Mouse (Mus musculus): ENCODE measurements around the gene Fibcd1. TPM values are rescaled to one million over a fixed set of nuclear protein-coding genes. Genes with fewer than 3 reads are reported as not detected.
A peak's percentile ranks its signal among the peaks of the same experiment; 100 is the strongest.

Fibcd1 gene
- polyA plus RNA-seq, 2 experiments, result 0.01 TPM; not detected in 1

- no peak overlapping the region for H3K27ac ChIP-seq
- peak; percentile 30 to 45 (median 36) for DNase-seq (ENCODE audit: low read depth in 3 of 3, low spot score in 3 of 3)
- H3K4me2 ChIP-seq (ENCODE audit: low read depth), result no peak overlapping the region
- H3K4me3 ChIP-seq (ENCODE audit: insufficient read depth in 1 of 2, low read depth in 2 of 2, low read length in 2 of 2), result no peak overlapping the region
- H3K9me3 ChIP-seq (ENCODE audit: control insufficient read depth, low read length), result no peaks in the 10 kb centered on the region
- peaks cover 7% of the 10 kb centered on the region for H3K36me3 ChIP-seq (replicated peaks; ENCODE audit: control insufficient read depth, insufficient read depth, low read depth)
- no peaks in the 10 kb centered on the region for H3K4me1 ChIP-seq (replicated peaks; ENCODE audit: control insufficient read depth in 2 of 2, insufficient read depth in 2 of 2, low read length in 1 of 2)
- 23% methylated on average over 7 of the region's 7 CpGs for WGBS (ENCODE audit: insufficient replicate concordance)
- H3K9ac ChIP-seq (replicated peaks), result no peak overlapping the region
- no peak for TF ChIP-seq EP300 (IDR thresholded peaks at IDR 0.05; ENCODE audit: low read depth)
- peak; percentile 97 for TF ChIP-seq CTCF (IDR thresholded peaks at IDR 0.05; ENCODE audit: low read depth)
- H3K27me3 ChIP-seq (ENCODE audit: control insufficient read depth, insufficient read depth, low read length), result no peaks in the 10 kb centered on the region
- ATAC-seq (ENCODE audit: insufficient read depth), result no peak
Observed at GRCm38 (mm10) chr2:31787029-31787428, 58.8 kb downstream of the Fibcd1 start.

- H3K9ac ChIP-seq (replicated peaks), result no peak overlapping the region
- DNase-seq (ENCODE audit: low read depth in 3 of 3, low spot score in 3 of 3), result peak; percentile 45 to 56 (median 52)
- 30% methylated on average over 9 of the region's 9 CpGs for WGBS (ENCODE audit: insufficient replicate concordance)
- H3K4me2 ChIP-seq (ENCODE audit: low read depth), result no peak overlapping the region
- peaks cover 9% of the 10 kb centered on the region for H3K36me3 ChIP-seq (replicated peaks; ENCODE audit: control insufficient read depth, insufficient read depth, low read depth)
- H3K27ac ChIP-seq, result no peak overlapping the region
- H3K4me1 ChIP-seq (replicated peaks; ENCODE audit: control insufficient read depth in 2 of 2, insufficient read depth in 2 of 2, low read length in 1 of 2), result no peaks in the 10 kb centered on the region
- H3K4me3 ChIP-seq (ENCODE audit: insufficient read depth in 1 of 2, low read depth in 2 of 2, low read length in 2 of 2), result no peak overlapping the region
- H3K27me3 ChIP-seq (ENCODE audit: control insufficient read depth, insufficient read depth, low read length), result no peaks in the 10 kb centered on the region
- peak; percentile 90 for TF ChIP-seq CTCF (IDR thresholded peaks at IDR 0.05; ENCODE audit: low read depth)
- no peak for TF ChIP-seq EP300 (IDR thresholded peaks at IDR 0.05; ENCODE audit: low read depth)
- no peaks in the 10 kb centered on the region for H3K9me3 ChIP-seq (ENCODE audit: control insufficient read depth, low read length)
- peak; percentile 36; the same call in 1 of the 2 replicates for ATAC-seq (ENCODE audit: insufficient read depth)
Observed at GRCm38 (mm10) chr2:31785074-31785473, 60.7 kb downstream of the Fibcd1 start.

GRCm38 (mm10) chr2:31782958-31783602 lies 62.7 kb downstream of the Fibcd1 start:
- Histone ChIP-seq H3K4me1 (replicated peaks; ENCODE audit: control insufficient read depth in 2 of 2, insufficient read depth in 2 of 2, low read length in 1 of 2) (no peaks in the 10 kb centered on the region), H3K4me3 (ENCODE audit: insufficient read depth in 1 of 2, low read depth in 2 of 2, low read length in 2 of 2) (no peak overlapping the region), H3K36me3 (replicated peaks; ENCODE audit: control insufficient read depth, insufficient read depth, low read depth) (peaks cover 19% of the 10 kb centered on the region), H3K9ac (replicated peaks) (no peak overlapping the region), H3K4me2 (ENCODE audit: low read depth) (no peak overlapping the region), H3K27ac (no peak overlapping the region), H3K27me3 (ENCODE audit: control insufficient read depth, insufficient read depth, low read length) (no peaks in the 10 kb centered on the region), H3K9me3 (ENCODE audit: control insufficient read depth, low read length) (no peaks in the 10 kb centered on the region)
- ATAC-seq (ENCODE audit: insufficient read depth), result no peak
- no peak for TF ChIP-seq EP300 (IDR thresholded peaks at IDR 0.05; ENCODE audit: low read depth)
- TF ChIP-seq CTCF (IDR thresholded peaks at IDR 0.05; ENCODE audit: low read depth), result no peak
- no peak for DNase-seq (ENCODE audit: low read depth in 3 of 3, low spot score in 3 of 3)
- 73% methylated on average over 8 of the region's 8 CpGs for WGBS (ENCODE audit: insufficient replicate concordance)

GRCm38 (mm10) chr2:31779258-31779657 lies 66.5 kb downstream of the Fibcd1 start:
- no peak overlapping the region for H3K27ac ChIP-seq
- H3K9ac ChIP-seq (replicated peaks), result no peak overlapping the region
- H3K4me2 ChIP-seq (ENCODE audit: low read depth), result no peak overlapping the region
- ATAC-seq (ENCODE audit: insufficient read depth) (no peak), DNase-seq (ENCODE audit: low read depth in 3 of 3, low spot score in 3 of 3) (no peak)
- H3K27me3 ChIP-seq (ENCODE audit: control insufficient read depth, insufficient read depth, low read length), result no peaks in the 10 kb centered on the region
- TF ChIP-seq CTCF (IDR thresholded peaks at IDR 0.05; ENCODE audit: low read depth), result no peak
- TF ChIP-seq EP300 (IDR thresholded peaks at IDR 0.05; ENCODE audit: low read depth), result no peak
- H3K9me3 ChIP-seq (ENCODE audit: control insufficient read depth, low read length), result no peaks in the 10 kb centered on the region
- no peaks in the 10 kb centered on the region for H3K4me1 ChIP-seq (replicated peaks; ENCODE audit: control insufficient read depth in 2 of 2, insufficient read depth in 2 of 2, low read length in 1 of 2)
- H3K4me3 ChIP-seq (ENCODE audit: insufficient read depth in 1 of 2, low read depth in 2 of 2, low read length in 2 of 2), result no peak overlapping the region
- 74% methylated on average over 2 of the region's 2 CpGs for WGBS (ENCODE audit: insufficient replicate concordance)
- peaks cover 16% of the 10 kb centered on the region for H3K36me3 ChIP-seq (replicated peaks; ENCODE audit: control insufficient read depth, insufficient read depth, low read depth)

- Histone ChIP-seq H3K9me3 (ENCODE audit: control insufficient read depth, low read length) (no peaks in the 10 kb centered on the region), H3K36me3 (replicated peaks; ENCODE audit: control insufficient read depth, insufficient read depth, low read depth) (peaks cover 16% of the 10 kb centered on the region), H3K27me3 (ENCODE audit: control insufficient read depth, insufficient read depth, low read length) (no peaks in the 10 kb centered on the region), H3K4me1 (replicated peaks; ENCODE audit: control insufficient read depth in 2 of 2, insufficient read depth in 2 of 2, low read length in 1 of 2) (no peaks in the 10 kb centered on the region; a peak in 1 of 4 replicates), H3K4me2 (ENCODE audit: low read depth) (no peak overlapping the region), H3K9ac (replicated peaks) (no peak overlapping the region), H3K27ac (no peak overlapping the region), H3K4me3 (ENCODE audit: insufficient read depth in 1 of 2, low read depth in 2 of 2, low read length in 2 of 2) (no peak overlapping the region)
- no peak for ATAC-seq (ENCODE audit: insufficient read depth)
- DNase-seq (ENCODE audit: low read depth in 3 of 3, low spot score in 3 of 3), result no peak
- WGBS (ENCODE audit: insufficient replicate concordance), result 77% methylated on average over 3 of the region's 3 CpGs
- TF ChIP-seq EP300 (IDR thresholded peaks at IDR 0.05; ENCODE audit: low read depth) (no peak), CTCF (IDR thresholded peaks at IDR 0.05; ENCODE audit: low read depth) (no peak)
Observed at GRCm38 (mm10) chr2:31776479-31776878, 69.3 kb downstream of the Fibcd1 start.

Data from liver, embryonic 14.5 days (tissue).